Mouse (Mus musculus): ENCODE measurements at regions not wholly inside any gene's neighbourhood (a gene's known extent, or its start where the extent isn't known, plus 50 kb on each side); places are given as distances from the start of the nearest gene placed in this dataset.

DNA sequence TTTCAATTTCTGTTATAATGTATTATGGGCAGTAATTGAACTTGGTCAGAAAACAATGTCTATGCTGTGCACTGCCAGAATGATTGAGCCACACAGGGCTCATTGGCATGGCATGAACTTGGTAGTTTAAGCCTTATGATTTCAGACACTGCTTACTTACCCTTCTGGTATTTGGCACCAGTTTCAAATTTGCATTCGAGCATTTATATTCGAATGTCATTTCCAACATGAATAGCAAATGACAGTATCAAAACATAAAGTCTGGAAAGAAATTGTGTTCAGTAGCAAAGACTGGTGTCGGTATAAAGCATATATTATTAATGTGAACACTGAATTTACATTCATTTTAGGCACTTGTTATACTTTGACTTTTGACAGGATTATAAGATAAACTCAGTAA lies 50.8 kb upstream of the Robo2 start:
- no peak for DNase-seq (ENCODE audit: low read depth, low spot score)

All from mesoderm, embryonic 11.5 days (tissue).